Mouse (Mus musculus) midbrain, embryonic 16.5 days (tissue): Measurements from ENCODE around the gene Med27. TPM values are rescaled to one million over a fixed set of nuclear protein-coding genes. Genes with fewer than 3 reads are reported as not detected.

ENCODE experiments used
- ATAC-seq: fragments of 200-750 bp; cut with Nextera tagmentation; 2 replicates; pipeline ENCODE4 v1.8.0; 2017; ENCODE audit warnings: moderate TSS enrichment
- H3K27ac ChIP-seq: fragments of 300-500 bp; sonication (generic); 2 replicates; pipeline ENCODE4 v1.5.1; 2014; ENCODE audit warnings: mild to moderate bottlenecking, low read length, mixed read lengths
- H3K27me3 ChIP-seq: fragments of 300-500 bp; sonication (generic); 2 replicates; pipeline ENCODE4 v1.6.1; 2014; ENCODE audit warnings: low read depth, low read length, mixed read lengths; ENCODE audit not compliant: control insufficient read depth, insufficient read depth
- H3K36me3 ChIP-seq: fragments of 300-500 bp; sonication (generic); 2 replicates; pipeline ENCODE4 v1.6.1; 2014; ENCODE audit warnings: mild to moderate bottlenecking, low read length, moderate library complexity, mixed read lengths; ENCODE audit not compliant: control insufficient read depth, insufficient read depth
- H3K4me1 ChIP-seq: fragments of 300-500 bp; sonication (generic); 2 replicates; pipeline ENCODE4 v1.6.1; 2014; ENCODE audit warnings: mild to moderate bottlenecking, low read length, mixed read lengths; ENCODE audit not compliant: control insufficient read depth, insufficient read depth
- H3K4me2 ChIP-seq: fragments of 300-500 bp; sonication (generic); 2 replicates; pipeline ENCODE4 v1.6.1; 2014; ENCODE audit warnings: mild to moderate bottlenecking, low read length, mixed read lengths
- H3K4me3 ChIP-seq: fragments of 300-500 bp; sonication (generic); 2 replicates; pipeline ENCODE4 v1.5.1; 2014; ENCODE audit warnings: low read depth, mild to moderate bottlenecking, low read length, moderate library complexity, mixed read lengths
- H3K9ac ChIP-seq: fragments of 300-500 bp; sonication (generic); 2 replicates; pipeline ENCODE4 v1.6.1; 2014; ENCODE audit warnings: low read depth, low read length, mixed read lengths
- H3K9me3 ChIP-seq: fragments of 300-500 bp; sonication (generic); replicated peaks from 2 replicates; pipeline ENCODE4 v1.6.1; 2014; ENCODE audit warnings: mild to moderate bottlenecking, low read length, mixed read lengths; ENCODE audit not compliant: control insufficient read depth, poor library complexity, severe bottlenecking
- WGBS: fragments of 180-500 bp; shearing (Covaris S2); extraction: QIAGEN DNeasy Blood & Tissue Kit; methylation state at CpG from one replicate; pipeline ENCODE4 v1.1.7; 2014; 5-methylcytosine and 5-hydroxymethylcytosine counted together
- polyA plus RNA-seq: library from polyadenylated mRNA; unstranded; fragments of >200 nt; fragmentation: Nextera tagmentation; extraction: Ambion mirVana; gene quantifications from 2 replicates; pipeline ENCODE4 v1.2.1, GENCODE M21; 2015

Gene Med27
- polyA plus RNA-seq, 1 experiment from 2014 or later, result 70.6 TPM

GRCm38 (mm10) chr2:29482979-29483718 lies 136.5 kb downstream of the Med27 start:
- Histone ChIP-seq H3K27me3 (no peaks in the 10 kb centered on the region), H3K4me2 (no peak overlapping the region), H3K9ac (no peak overlapping the region), H3K4me1 (peaks cover 12% of the 10 kb centered on the region), H3K9me3 (no peaks in the 10 kb centered on the region), H3K4me3 (no peak overlapping the region), H3K36me3 (no peaks in the 10 kb centered on the region), H3K27ac (no peak overlapping the region)
- no peak for ATAC-seq
- 56% methylated on average over 9 of the region's 9 CpGs for WGBS

DNA sequence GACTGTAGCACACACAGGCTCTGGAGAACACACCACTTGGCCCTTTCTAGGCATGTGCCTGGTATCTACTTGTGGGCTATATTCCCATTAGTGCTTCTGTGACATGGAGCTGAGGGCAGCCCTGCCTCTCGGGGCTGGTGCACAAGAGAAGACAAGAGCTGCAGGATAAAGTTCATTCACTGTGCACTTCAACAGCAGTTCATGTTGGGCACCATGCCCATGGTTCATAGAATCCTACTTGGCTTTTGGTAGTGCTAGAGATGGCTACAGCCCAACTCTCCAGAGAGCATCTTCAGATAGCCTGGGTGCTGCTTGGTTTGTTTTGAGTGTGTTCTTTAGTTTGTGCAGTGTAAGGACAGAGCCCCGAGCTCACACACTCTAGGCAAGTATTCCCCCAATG lies 138.9 kb downstream of the Med27 start:
- 91% methylated on average over 2 of the region's 2 CpGs for WGBS
- Histone ChIP-seq H3K4me1 (peaks cover 26% of the 10 kb centered on the region), H3K27ac (no peak overlapping the region; the same call in 1 of the 2 replicates), H3K4me3 (no peak overlapping the region), H3K27me3 (no peaks in the 10 kb centered on the region), H3K36me3 (no peaks in the 10 kb centered on the region), H3K4me2 (no peak overlapping the region), H3K9me3 (no peaks in the 10 kb centered on the region), H3K9ac (no peak overlapping the region)
- ATAC-seq, result no peak

GRCm38 (mm10) chr2:29486491-29486890 lies 139.9 kb downstream of the Med27 start:
- Histone ChIP-seq H3K36me3 (no peaks in the 10 kb centered on the region), H3K27ac (no peak overlapping the region), H3K9ac (no peak overlapping the region), H3K4me3 (no peak overlapping the region), H3K9me3 (no peaks in the 10 kb centered on the region), H3K4me2 (no peak overlapping the region), H3K4me1 (peaks cover 26% of the 10 kb centered on the region), H3K27me3 (no peaks in the 10 kb centered on the region)
- WGBS, result 43% methylated on average over 7 of the region's 7 CpGs
- ATAC-seq, result no peak

DNA sequence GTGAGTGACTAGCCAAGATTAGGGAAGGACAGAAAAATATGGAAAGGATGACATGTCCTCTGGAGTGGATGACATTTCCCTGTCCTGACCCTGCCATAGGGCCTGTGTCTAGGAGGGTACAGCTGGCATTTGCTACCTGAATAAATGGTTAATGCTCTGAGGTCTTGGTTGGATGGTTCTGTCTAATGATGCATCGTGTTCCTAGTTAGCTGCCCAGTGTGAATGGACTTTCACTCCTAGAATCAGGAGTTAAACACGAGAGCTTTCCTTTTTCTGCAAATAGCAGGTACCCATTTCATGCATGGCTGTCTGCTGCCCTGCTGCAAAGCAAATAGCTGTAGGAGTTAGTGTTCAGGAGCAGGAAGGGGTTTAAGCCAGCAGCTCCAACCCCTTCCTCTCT lies 141.0 kb downstream of the Med27 start:
- Histone ChIP-seq H3K4me1 (peaks cover 27% of the 10 kb centered on the region), H3K27me3 (no peaks in the 10 kb centered on the region), H3K4me3 (no peak overlapping the region), H3K4me2 (no peak overlapping the region), H3K27ac (peak overlapping the region; percentile 30; the same call in 1 of the 2 replicates), H3K9ac (no peak overlapping the region), H3K9me3 (no peaks in the 10 kb centered on the region), H3K36me3 (no peaks in the 10 kb centered on the region)
- 48% methylated on average over 2 of the region's 2 CpGs for WGBS
- ATAC-seq, result no peak

- Histone ChIP-seq H3K4me1 (peaks cover 32% of the 10 kb centered on the region), H3K4me2 (no peak overlapping the region), H3K9ac (0 out of 2 replicates have a peak overlapping the region, but pooled peaks have one; percentile 22), H3K27ac (peak overlapping the region; percentile 29; the same call in 1 of the 2 replicates), H3K36me3 (no peaks in the 10 kb centered on the region), H3K4me3 (no peak overlapping the region), H3K9me3 (no peaks in the 10 kb centered on the region), H3K27me3 (no peaks in the 10 kb centered on the region)
- ATAC-seq, result no peak
- WGBS, result 62% methylated on average over 13 of the region's 13 CpGs
Measured at GRCm38 (mm10) chr2:29488379-29489236, 142.0 kb downstream of the Med27 start.

GRCm38 (mm10) chr2:29491656-29492055 lies 145.0 kb downstream of the Med27 start:
- peaks cover 48% of the 10 kb centered on the region for H3K4me1 ChIP-seq
- H3K27me3 ChIP-seq, result no peaks in the 10 kb centered on the region
- H3K27ac ChIP-seq, result no peak overlapping the region
- H3K36me3 ChIP-seq, result no peaks in the 10 kb centered on the region
- 72% methylated on average over 6 of the region's 6 CpGs for WGBS
- H3K9me3 ChIP-seq, result no peaks in the 10 kb centered on the region
- no peak overlapping the region for H3K4me2 ChIP-seq
- H3K9ac ChIP-seq, result peak overlapping the region; percentile 28; the same call in 1 of the 2 replicates
- no peak for ATAC-seq
- no peak overlapping the region for H3K4me3 ChIP-seq

GRCm38 (mm10) chr2:29493396-29494031 lies 146.9 kb downstream of the Med27 start:
- Histone ChIP-seq H3K4me2 (no peak overlapping the region), H3K27me3 (no peaks in the 10 kb centered on the region), H3K4me3 (no peak overlapping the region), H3K4me1 (peaks cover 37% of the 10 kb centered on the region), H3K9me3 (no peaks in the 10 kb centered on the region), H3K9ac (peak overlapping the region; percentile 40), H3K36me3 (no peaks in the 10 kb centered on the region), H3K27ac (peak overlapping the region; percentile 75)
- WGBS, result 10% methylated on average over 9 of the region's 9 CpGs
- peak; percentile 49; the same call in 1 of the 2 replicates for ATAC-seq

DNA sequence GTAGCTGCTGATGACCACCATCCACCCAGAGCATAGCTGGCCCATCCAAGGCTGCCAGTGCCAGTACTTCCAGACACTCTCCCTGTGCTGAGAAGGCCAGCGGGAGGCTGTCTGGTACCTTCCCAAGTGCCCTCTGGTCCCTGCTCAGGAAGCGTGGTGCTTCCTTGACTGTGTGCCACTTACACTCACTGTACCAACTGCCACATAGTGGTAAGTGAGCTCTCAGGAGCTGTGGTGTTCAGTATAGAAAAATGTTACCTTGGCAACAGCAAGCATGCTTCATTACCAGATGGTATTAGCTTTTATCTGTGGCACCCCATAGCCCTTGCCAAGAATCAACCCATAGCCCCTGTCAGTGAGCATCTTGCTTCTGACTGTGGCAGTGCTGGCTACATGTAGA lies 148.7 kb downstream of the Med27 start:
- WGBS, result 63% methylated on average over 2 of the region's 2 CpGs
- Histone ChIP-seq H3K4me3 (no peak overlapping the region), H3K9me3 (no peaks in the 10 kb centered on the region), H3K4me2 (no peak overlapping the region), H3K36me3 (peaks cover under 1% of the 10 kb centered on the region; the same call in 1 of the 2 replicates), H3K27ac (no peak overlapping the region), H3K9ac (no peak overlapping the region), H3K4me1 (peaks cover 25% of the 10 kb centered on the region), H3K27me3 (no peaks in the 10 kb centered on the region)
- peak; percentile 57; the same call in 1 of the 2 replicates for ATAC-seq
